Mouse (Mus musculus) B cell, adult (primary cell): ENCODE measurements around the gene Pik3r5. TPM values are rescaled to one million over a fixed set of nuclear protein-coding genes. Genes with fewer than 3 reads are reported as not detected.

Source experiments
- total RNA-seq: library from RNA; stranded (reverse); gene quantifications from 4 replicates; pipeline ENCODE4 v1.2.4, GENCODE M21; 2023; ENCODE audit not compliant: inconsistent age

The Pik3r5 gene
- 29.7 to 34.0 TPM (median 31.5 TPM) in 4 replicates for total RNA-seq

DNA sequence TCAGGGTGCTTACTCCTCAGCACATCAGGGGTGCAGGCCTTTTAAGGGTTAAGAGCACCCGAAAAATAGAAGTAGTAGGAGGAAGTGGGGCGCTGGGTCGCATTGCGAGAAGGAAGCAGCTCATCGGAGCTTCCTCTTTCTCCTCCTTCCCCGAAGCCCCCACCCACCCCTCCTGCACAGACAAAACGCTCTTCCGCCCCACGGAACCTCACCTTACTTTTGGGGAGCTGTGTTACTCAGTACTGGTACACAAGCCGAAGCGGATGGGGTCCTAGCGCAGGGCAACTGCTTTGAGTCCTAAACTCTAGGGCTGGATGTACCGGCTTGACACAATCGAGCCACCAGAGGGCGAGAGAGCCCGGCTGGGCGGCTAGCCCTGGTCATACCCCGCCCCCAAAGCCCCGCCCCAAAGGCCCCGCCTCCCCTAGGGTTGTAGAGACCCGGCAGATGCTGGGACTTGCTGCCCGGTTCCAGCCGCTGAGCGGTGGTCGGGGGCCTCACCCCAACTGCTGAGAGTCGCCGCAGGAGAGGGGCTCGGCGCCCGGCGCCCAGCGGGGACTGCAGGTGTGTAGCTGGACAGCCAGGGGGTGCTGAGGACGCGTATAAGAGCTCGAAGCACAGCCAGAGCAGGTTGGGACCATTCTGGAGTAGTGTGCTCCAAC is at the start of gene Pik3r5:
TSS of gene Pik3r5 (plus strand) at position 423 of the 662 bp plus-strand sequence.

GRCm38 (mm10) chr11:68400727-68401219 is 31.1 kb upstream of the Pik3r5 start, which contains the start of gene Ntn1:
Ntn1 (minus strand) TSS chr11:68400823.

GRCm38 (mm10) chr11:68502902-68503629 is 71.1 kb downstream of the Pik3r5 start, which contains the start of gene Pik3r6:
Pik3r6 (plus strand) TSS chr11:68503019.

Other genes starting within 250 kb of the Pik3r5 start
- gene Ntn1, start 31.3 kb upstream of the Pik3r5 start, total RNA-seq = 0.10 to 0.21 TPM in 2 of 4 replicates, not detected in the others
- 0.36 to 0.54 TPM (median 0.42 TPM) in 3 of 4 replicates, not detected in the other for gene Pik3r6, start 70.9 kb downstream of the Pik3r5 start, total RNA-seq
- gene Mfsd6l, start 124.1 kb downstream of the Pik3r5 start, total RNA-seq = not detected in 4 replicates
- gene Ccdc42, start 154.9 kb downstream of the Pik3r5 start, total RNA-seq = not detected in 4 replicates